Mouse (Mus musculus) liver, postnatal 0 days (tissue): ENCODE measurements at regions not wholly inside any gene's neighbourhood (a gene's known extent, or its start where the extent isn't known, plus 50 kb on each side); places are given as distances from the start of the nearest gene placed in this dataset.
"Not testable (repeated sequence)": the region's sequence is repeated elsewhere in the genome, so short reads cannot be mapped to it uniquely, and the experiment has no call there.

Experiments
- ATAC-seq: fragments of 200-750 bp; cut with Nextera tagmentation; 2 replicates; pipeline ENCODE4 v1.8.0; 2017; ENCODE audit warnings: mild to moderate bottlenecking, moderate library complexity
- DNase-seq: peaks from one replicate; pipeline ENCODE4 v3.0.0-alpha.2; 2016
- H3K27ac ChIP-seq: fragments of 300-500 bp; sonication (generic); 2 replicates; pipeline ENCODE4 v1.5.1; 2014; ENCODE audit warnings: antibody characterized with exemption, moderate library complexity, mild to moderate bottlenecking, low read depth
- H3K27me3 ChIP-seq: fragments of 300-500 bp; sonication (generic); 2 replicates; pipeline ENCODE4 v1.6.1; 2014; ENCODE audit warnings: low read length, control low read depth, mixed read lengths; ENCODE audit not compliant: insufficient read depth
- H3K36me3 ChIP-seq: fragments of 300-500 bp; sonication (generic); replicated peaks from 2 replicates; pipeline ENCODE4 v1.6.1; 2014; ENCODE audit warnings: mild to moderate bottlenecking, control low read depth, low read length, moderate library complexity, mixed read lengths; ENCODE audit not compliant: insufficient read depth
- H3K4me1 ChIP-seq: fragments of 300-500 bp; sonication (generic); 2 replicates; pipeline ENCODE4 v1.6.1; 2014; ENCODE audit warnings: antibody characterized with exemption, mild to moderate bottlenecking, control low read depth; ENCODE audit not compliant: insufficient read depth
- H3K4me2 ChIP-seq: fragments of 300-500 bp; sonication (generic); 2 replicates; pipeline ENCODE4 v1.6.1; 2014; ENCODE audit warnings: low read depth, mild to moderate bottlenecking, low read length, moderate library complexity, mixed read lengths
- H3K4me3 ChIP-seq: fragments of 300-500 bp; sonication (generic); 2 replicates; pipeline ENCODE4 v1.5.1; 2014; ENCODE audit warnings: low read depth, low read length
- H3K9ac ChIP-seq: fragments of 300-500 bp; sonication (generic); replicated peaks from 2 replicates; pipeline ENCODE4 v1.6.1; 2014; ENCODE audit warnings: mild to moderate bottlenecking, moderate library complexity
- H3K9me3 ChIP-seq: fragments of 300-500 bp; sonication (generic); 2 replicates; pipeline ENCODE4 v1.6.1; 2016; ENCODE audit warnings: mild to moderate bottlenecking, control low read depth, low read length, mixed read lengths
- CTCF ChIP-seq: sonication (generic); IDR thresholded peaks from 2 replicates; pipeline ENCODE4 v1.5.1; 2016; ENCODE audit warnings: antibody characterized with exemption, low read depth
- EP300 ChIP-seq: IDR thresholded peaks from 2 replicates; pipeline ENCODE4 v1.6.1; 2016; ENCODE audit warnings: antibody characterized with exemption, low read depth, mild to moderate bottlenecking
- WGBS: fragments of 180-500 bp; shearing (Covaris S2); extraction: QIAGEN DNeasy Blood & Tissue Kit; methylation state at CpG from one replicate; pipeline ENCODE4 v1.1.7; 2014; ENCODE audit not compliant: insufficient replicate concordance; 5-methylcytosine and 5-hydroxymethylcytosine counted together

DNA sequence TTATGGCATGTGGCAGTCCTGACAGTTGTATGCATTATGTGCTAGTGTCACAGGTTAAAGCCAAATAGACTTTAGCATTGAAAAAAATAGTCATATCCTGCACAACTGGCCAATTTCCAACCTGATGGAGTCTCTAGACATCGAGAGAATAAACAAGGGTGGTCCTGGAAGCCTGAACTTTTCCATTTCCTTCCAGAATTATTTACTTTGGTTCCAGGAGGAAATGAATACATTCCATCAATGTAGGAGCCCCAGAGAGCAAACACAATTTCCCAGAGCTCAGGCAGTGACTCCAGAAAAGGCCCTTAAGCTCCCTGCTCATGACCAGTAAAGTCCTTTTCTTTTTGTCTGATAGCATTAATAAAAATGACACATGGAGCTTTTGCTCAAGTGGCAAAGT lies 151.9 kb upstream of the Got2 start:
- no peak overlapping the region for H3K4me2 ChIP-seq
- WGBS = 23% methylated on average over 1 of the region's 1 CpGs
- no peaks in the 10 kb centered on the region for H3K36me3 ChIP-seq
- no peaks in the 10 kb centered on the region for H3K4me1 ChIP-seq
- H3K4me3 ChIP-seq = no peak overlapping the region
- no peak for ATAC-seq
- DNase-seq = no peak
- H3K27me3 ChIP-seq = no peaks in the 10 kb centered on the region
- no peaks in the 10 kb centered on the region for H3K9me3 ChIP-seq
- no peak overlapping the region for H3K9ac ChIP-seq
- no peak overlapping the region for H3K27ac ChIP-seq
- TF ChIP-seq EP300 = no peak
- TF ChIP-seq CTCF = no peak

DNA sequence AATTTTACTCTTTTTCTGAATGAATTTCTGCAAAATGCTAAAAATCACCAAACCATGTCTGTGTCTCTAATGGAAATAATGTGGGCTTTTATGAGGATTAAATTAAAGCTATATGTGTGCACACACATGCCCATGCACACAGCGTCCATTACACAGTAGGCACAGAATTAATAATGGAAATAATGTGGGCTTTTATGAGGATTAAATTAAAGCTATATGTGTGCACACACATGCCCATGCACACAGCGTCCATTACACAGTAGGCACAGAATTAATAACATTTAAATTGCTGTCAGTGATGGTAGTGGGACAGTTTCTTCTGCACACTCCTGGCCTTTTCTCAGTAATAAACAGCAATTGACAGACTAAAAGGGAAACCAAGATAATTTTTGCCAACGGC lies 130.4 kb upstream of the Got2 start:
- not testable (repeated sequence) for H3K9ac ChIP-seq, H3K4me1 ChIP-seq, H3K4me2 ChIP-seq, ATAC-seq, H3K4me3 ChIP-seq, DNase-seq, H3K27ac ChIP-seq, H3K36me3 ChIP-seq, H3K27me3 ChIP-seq, H3K9me3 ChIP-seq
- WGBS = 69% methylated on average over 3 of the region's 3 CpGs

DNA sequence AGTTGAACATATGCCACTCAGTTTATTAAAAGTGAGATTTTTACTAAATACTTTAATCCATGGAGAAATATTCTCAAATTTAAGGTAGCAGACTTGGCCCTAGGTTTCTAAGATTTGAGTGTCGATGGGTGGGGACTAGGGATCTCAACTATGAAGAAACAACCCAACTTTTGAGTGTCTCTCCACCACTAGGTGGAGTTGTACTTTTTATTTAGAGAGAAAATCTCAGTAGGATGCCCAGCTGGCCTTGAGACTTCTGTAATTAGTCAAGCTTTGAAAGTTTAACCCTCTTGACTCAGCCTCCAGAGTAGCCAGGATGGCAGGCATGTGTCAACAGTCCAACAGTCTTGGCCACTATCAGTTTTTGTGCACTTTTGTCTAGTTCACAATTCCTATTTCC lies 123.7 kb upstream of the Got2 start:
- no peaks in the 10 kb centered on the region for H3K4me1 ChIP-seq
- DNase-seq = no peak
- no peaks in the 10 kb centered on the region for H3K27me3 ChIP-seq
- H3K4me2 ChIP-seq = no peak overlapping the region
- H3K4me3 ChIP-seq = no peak overlapping the region
- no peak for TF ChIP-seq CTCF
- no peak for TF ChIP-seq EP300
- H3K36me3 ChIP-seq = no peaks in the 10 kb centered on the region
- ATAC-seq = no peak
- no peaks in the 10 kb centered on the region for H3K9me3 ChIP-seq
- no peak overlapping the region for H3K27ac ChIP-seq
- 77% methylated on average over 1 of the region's 1 CpGs for WGBS
- H3K9ac ChIP-seq = no peak overlapping the region

DNA sequence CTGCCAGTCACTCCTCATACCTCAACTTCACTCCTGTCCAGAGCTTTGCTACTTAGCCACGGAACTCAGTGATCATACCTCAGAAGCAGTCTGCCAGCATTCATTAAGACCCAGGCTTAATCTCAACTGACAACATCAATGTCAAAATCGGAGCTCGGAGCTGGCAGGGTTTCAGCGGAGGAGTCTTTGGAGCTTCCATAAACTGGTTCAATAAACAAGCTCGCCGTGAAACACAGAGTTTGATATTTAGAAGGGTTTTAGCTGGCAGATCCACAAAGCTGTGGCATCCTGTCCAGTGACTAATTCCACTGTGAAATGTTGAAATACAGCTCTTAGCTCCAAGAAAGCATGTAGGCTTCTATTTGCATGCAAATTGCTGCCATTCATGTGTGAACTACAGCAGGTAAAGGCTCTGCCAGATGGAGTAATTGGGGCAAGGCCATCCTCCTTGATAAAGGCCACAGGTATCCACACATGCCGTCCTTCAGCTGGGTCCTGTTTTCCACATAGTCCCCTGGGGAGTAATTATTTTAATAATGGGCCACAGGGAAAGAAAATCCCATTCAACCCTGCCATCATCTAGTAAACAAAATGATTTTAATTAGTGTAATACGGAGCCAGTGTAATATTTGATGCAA lies 103.6 kb upstream of the Got2 start:
- ATAC-seq (no peak), DNase-seq (no peak)
- H3K36me3 ChIP-seq = no peaks in the 10 kb centered on the region
- no peak for TF ChIP-seq EP300
- TF ChIP-seq CTCF = no peak
- H3K9me3 ChIP-seq = no peaks in the 10 kb centered on the region
- no peak overlapping the region for H3K4me3 ChIP-seq
- H3K27ac ChIP-seq = no peak overlapping the region
- H3K4me1 ChIP-seq = no peaks in the 10 kb centered on the region
- H3K9ac ChIP-seq = no peak overlapping the region
- H3K27me3 ChIP-seq = no peaks in the 10 kb centered on the region
- 72% methylated on average over 8 of the region's 8 CpGs for WGBS
- H3K4me2 ChIP-seq = no peak overlapping the region

DNA sequence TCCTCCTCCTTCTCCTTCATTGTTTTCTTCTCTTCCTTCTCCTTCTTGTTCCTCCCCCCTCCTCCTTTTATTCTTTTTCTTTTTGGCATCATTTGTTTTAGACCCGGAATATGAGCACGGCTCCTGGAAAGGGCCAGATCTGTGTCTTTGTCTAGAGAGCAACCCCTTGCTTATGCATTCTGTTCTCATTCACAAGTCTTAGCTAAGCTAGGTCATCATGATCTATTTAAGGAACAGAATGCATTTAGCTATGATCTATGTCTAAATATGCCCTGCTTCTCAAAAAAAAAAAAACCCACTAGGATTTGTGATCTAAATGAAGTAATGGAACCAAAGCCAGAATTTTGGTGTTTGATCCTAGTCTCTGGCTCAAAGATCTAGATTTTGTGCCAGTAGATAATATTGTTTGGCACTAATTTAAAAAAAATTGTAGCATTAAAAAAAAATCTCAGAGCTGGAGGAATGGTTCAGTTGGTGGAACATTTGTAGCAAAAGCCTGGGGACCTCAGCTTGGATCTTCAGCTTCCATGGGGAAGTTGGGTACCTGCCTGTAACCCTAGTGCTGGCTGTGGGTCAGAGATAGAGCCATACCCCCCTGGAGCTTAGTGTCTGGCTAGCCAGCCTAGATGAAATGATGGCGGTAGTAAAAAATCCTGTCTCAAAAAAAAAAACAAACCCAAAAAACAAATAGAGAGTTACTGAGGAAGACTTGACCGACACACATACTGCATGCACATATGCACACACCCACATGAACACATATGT lies 100.5 kb upstream of the Got2 start:
- Histone ChIP-seq H3K27ac (no peak overlapping the region), H3K4me3 (no peak overlapping the region), H3K4me2 (no peak overlapping the region), H3K9ac (no peak overlapping the region), H3K27me3 (no peaks in the 10 kb centered on the region), H3K4me1 (no peaks in the 10 kb centered on the region), H3K9me3 (no peaks in the 10 kb centered on the region), H3K36me3 (no peaks in the 10 kb centered on the region)
- 85% methylated on average over 4 of the region's 4 CpGs for WGBS
- TF ChIP-seq CTCF (no peak), EP300 (no peak)
- no peak for ATAC-seq
- no peak for DNase-seq

DNA sequence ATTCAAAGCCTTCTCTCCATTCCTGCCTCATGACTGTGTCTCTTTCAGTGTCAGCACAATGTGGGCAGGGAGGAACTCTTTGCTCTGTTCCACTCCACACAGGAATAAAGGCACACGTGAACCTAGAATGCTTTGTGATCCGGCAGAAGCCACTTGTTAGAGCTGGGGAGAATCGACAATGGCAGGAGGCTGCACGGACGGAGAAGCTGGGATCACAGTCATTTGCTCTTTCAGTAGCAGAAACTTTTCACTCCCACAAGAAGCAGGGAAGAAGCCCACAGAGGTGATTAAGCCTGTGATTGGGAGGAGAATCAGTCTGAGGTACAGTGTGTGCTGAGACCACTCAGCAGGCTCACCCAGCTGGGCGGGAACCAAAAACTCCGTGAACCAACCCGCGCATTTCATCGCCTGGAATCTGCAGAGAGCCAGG lies 98.7 kb upstream of the Got2 start:
- no peak for DNase-seq
- no peak overlapping the region for H3K9ac ChIP-seq
- TF ChIP-seq EP300 (no peak), CTCF (no peak)
- no peaks in the 10 kb centered on the region for H3K27me3 ChIP-seq
- H3K4me2 ChIP-seq = no peak overlapping the region
- H3K27ac ChIP-seq = no peak overlapping the region
- H3K9me3 ChIP-seq = no peaks in the 10 kb centered on the region
- no peaks in the 10 kb centered on the region for H3K4me1 ChIP-seq
- ATAC-seq = no peak
- no peaks in the 10 kb centered on the region for H3K36me3 ChIP-seq
- H3K4me3 ChIP-seq = no peak overlapping the region
- WGBS = 33% methylated on average over 10 of the region's 10 CpGs
